Mouse (Mus musculus): ENCODE measurements around the gene D630003M21Rik. TPM values are rescaled to one million over a fixed set of nuclear protein-coding genes. Genes with fewer than 3 reads are reported as not detected.
A peak's percentile ranks its signal among the peaks of the same experiment; 100 is the strongest.

The D630003M21Rik gene
- polyA plus RNA-seq, 1 experiment from 2014 or later: 2.4 TPM

GRCm38 (mm10) chr2:158156487-158156886 is 72.5 kb downstream of the D630003M21Rik start:
- H3K27me3 ChIP-seq: no peaks in the 10 kb centered on the region
- H3K4me3 ChIP-seq: no peak overlapping the region
- no peak overlapping the region for H3K27ac ChIP-seq (replicated peaks)
- H3K4me2 ChIP-seq: no peak overlapping the region
- no peak overlapping the region for H3K9ac ChIP-seq
- no peaks in the 10 kb centered on the region for H3K36me3 ChIP-seq
- WGBS: 90% methylated on average over 9 of the region's 9 CpGs
- peaks cover 8% of the 10 kb centered on the region for H3K4me1 ChIP-seq (replicated peaks)
- no peaks in the 10 kb centered on the region for H3K9me3 ChIP-seq
- no peak for ATAC-seq (ENCODE audit: low FRiP score, low read depth)

- H3K27me3 ChIP-seq: no peaks in the 10 kb centered on the region
- H3K9me3 ChIP-seq: no peaks in the 10 kb centered on the region
- H3K9ac ChIP-seq: no peak overlapping the region
- no peak overlapping the region for H3K4me2 ChIP-seq
- H3K4me3 ChIP-seq: no peak overlapping the region
- ATAC-seq (ENCODE audit: low FRiP score, low read depth): no peak
- WGBS: 55% methylated on average over 2 of the region's 2 CpGs
- H3K36me3 ChIP-seq: no peaks in the 10 kb centered on the region
- peaks cover 8% of the 10 kb centered on the region for H3K4me1 ChIP-seq (replicated peaks)
- H3K27ac ChIP-seq (replicated peaks): no peak overlapping the region
Measured at GRCm38 (mm10) chr2:158155615-158156014, 73.4 kb downstream of the D630003M21Rik start.

- H3K9me3 ChIP-seq: no peaks in the 10 kb centered on the region
- H3K27me3 ChIP-seq: no peaks in the 10 kb centered on the region
- ATAC-seq (ENCODE audit: low FRiP score, low read depth): no peak
- H3K4me1 ChIP-seq (replicated peaks): peaks cover 8% of the 10 kb centered on the region
- WGBS: 89% methylated on average over 7 of the region's 7 CpGs
- H3K4me2 ChIP-seq: no peak overlapping the region
- H3K9ac ChIP-seq: no peak overlapping the region
- no peak overlapping the region for H3K4me3 ChIP-seq
- no peak overlapping the region for H3K27ac ChIP-seq (replicated peaks)
- H3K36me3 ChIP-seq: no peaks in the 10 kb centered on the region
Measured at GRCm38 (mm10) chr2:158155101-158155500, 73.9 kb downstream of the D630003M21Rik start.

- no peaks in the 10 kb centered on the region for H3K36me3 ChIP-seq
- no peak overlapping the region for H3K27ac ChIP-seq (replicated peaks)
- WGBS: 40% methylated on average over 8 of the region's 8 CpGs
- no peak overlapping the region for H3K4me3 ChIP-seq
- ATAC-seq (ENCODE audit: low FRiP score, low read depth): no peak
- H3K9ac ChIP-seq: no peak overlapping the region
- H3K4me2 ChIP-seq: no peak overlapping the region
- H3K9me3 ChIP-seq: no peaks in the 10 kb centered on the region
- peaks cover 8% of the 10 kb centered on the region for H3K4me1 ChIP-seq (replicated peaks)
- no peaks in the 10 kb centered on the region for H3K27me3 ChIP-seq
Measured at GRCm38 (mm10) chr2:158154641-158155040, 74.4 kb downstream of the D630003M21Rik start.

DNA sequence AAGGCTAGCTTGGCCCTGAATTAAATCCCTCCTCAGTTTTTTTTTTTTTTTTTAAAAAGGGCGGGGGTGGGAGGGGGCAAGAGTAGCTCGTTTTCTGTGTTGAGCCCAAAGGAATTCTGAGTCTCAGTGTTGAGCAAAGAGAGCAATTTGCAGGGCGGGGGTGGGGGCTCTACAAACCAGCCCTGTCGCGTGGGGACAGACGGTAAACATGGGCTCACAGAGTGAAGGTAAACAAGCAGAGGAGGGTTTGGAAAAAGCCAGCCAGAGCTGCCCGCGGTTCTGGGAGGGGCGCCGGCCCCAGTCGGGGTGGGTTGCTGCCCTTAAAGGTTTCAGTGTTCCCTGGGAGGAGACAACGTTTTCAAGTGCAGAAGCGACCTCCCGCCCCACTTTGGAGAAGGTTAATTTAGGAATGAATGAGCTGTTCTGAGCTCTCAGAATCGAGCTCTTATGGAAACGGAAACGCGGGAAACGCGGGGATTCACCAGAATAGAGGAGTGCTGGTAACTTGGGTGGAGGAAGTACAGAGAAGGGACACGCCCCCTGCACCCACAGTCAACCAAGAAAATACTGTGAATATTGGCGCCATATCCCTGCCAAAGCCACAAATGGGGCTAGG is 75.2 kb downstream of the D630003M21Rik start:
- Histone ChIP-seq H3K4me3 (peak overlapping the region; percentile 27), H3K4me1 (replicated peaks) (peaks cover 8% of the 10 kb centered on the region), H3K4me2 (peak overlapping the region; percentile 58), H3K9ac (peak overlapping the region; percentile 28; the same call in 1 of the 2 replicates), H3K36me3 (no peaks in the 10 kb centered on the region), H3K9me3 (no peaks in the 10 kb centered on the region), H3K27ac (replicated peaks) (no peak overlapping the region), H3K27me3 (no peaks in the 10 kb centered on the region)
- 1% methylated on average over 22 of the region's 22 CpGs for WGBS
- peak; percentile 30; the same call in 1 of the 2 replicates for ATAC-seq (ENCODE audit: low FRiP score, low read depth)

- WGBS: 37% methylated on average over 6 of the region's 6 CpGs
- Histone ChIP-seq H3K9ac (no peak overlapping the region), H3K4me2 (no peak overlapping the region), H3K36me3 (no peaks in the 10 kb centered on the region), H3K4me1 (replicated peaks) (peaks cover 8% of the 10 kb centered on the region), H3K4me3 (no peak overlapping the region), H3K27ac (replicated peaks) (no peak overlapping the region), H3K9me3 (no peaks in the 10 kb centered on the region), H3K27me3 (no peaks in the 10 kb centered on the region)
- ATAC-seq (ENCODE audit: low FRiP score, low read depth): no peak
Measured at GRCm38 (mm10) chr2:158152685-158153309, 76.2 kb downstream of the D630003M21Rik start.

DNA sequence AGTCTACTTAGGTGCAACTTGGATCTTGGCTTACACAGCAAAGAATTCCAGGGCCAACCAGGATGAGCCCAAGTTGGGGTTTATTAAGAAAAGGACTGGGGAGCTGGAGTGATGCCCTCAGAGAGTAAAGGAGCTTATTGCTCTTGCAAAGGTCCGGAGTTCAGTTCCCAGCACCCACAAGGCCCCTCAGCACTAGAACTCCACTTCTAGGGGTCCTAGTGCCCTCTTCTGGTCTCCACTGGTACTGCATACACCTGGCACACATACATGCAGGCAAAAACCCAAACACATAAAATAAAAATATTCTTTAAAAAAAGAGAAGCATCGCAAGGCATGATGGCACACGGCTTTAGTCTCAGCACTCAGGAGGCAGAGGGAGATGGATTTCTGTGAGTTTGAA is 77.9 kb downstream of the D630003M21Rik start:
- Histone ChIP-seq H3K27ac (replicated peaks) (no peak overlapping the region), H3K9me3 (no peaks in the 10 kb centered on the region), H3K4me1 (replicated peaks) (peaks cover 11% of the 10 kb centered on the region), H3K4me2 (no peak overlapping the region), H3K27me3 (no peaks in the 10 kb centered on the region; the same call in 1 of the 2 replicates), H3K4me3 (no peak overlapping the region), H3K9ac (no peak overlapping the region), H3K36me3 (no peaks in the 10 kb centered on the region)
- no peak for ATAC-seq (ENCODE audit: low FRiP score, low read depth)
- 99% methylated on average over 3 of the region's 3 CpGs for whole genome bisulfite sequencing

DNA sequence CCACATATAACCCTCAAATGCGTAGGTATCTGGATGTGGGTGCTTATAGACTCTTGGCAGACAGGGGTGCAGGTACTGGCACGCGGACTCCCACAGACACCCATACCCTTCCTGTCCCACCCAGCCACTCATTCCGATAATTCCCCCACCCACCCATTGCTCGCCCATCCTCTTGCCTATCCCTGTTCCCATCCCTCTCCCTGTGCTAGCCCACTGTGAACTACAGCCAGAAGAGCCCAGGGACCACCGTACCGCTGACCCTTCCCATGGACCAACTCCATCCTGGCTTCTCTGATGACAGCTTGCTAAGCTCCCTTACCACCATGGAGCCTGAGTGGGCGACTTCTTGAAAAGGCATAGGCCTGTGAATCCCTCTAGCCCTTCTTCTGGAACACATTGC is 82.1 kb downstream of the D630003M21Rik start:
- no peak overlapping the region for H3K9ac ChIP-seq
- peaks cover 3% of the 10 kb centered on the region; the same call in 1 of the 2 replicates for H3K27me3 ChIP-seq
- H3K36me3 ChIP-seq: no peaks in the 10 kb centered on the region
- no peak overlapping the region for H3K4me3 ChIP-seq
- H3K27ac ChIP-seq (replicated peaks): no peak overlapping the region
- no peak overlapping the region for H3K4me2 ChIP-seq
- ATAC-seq (ENCODE audit: low FRiP score, low read depth): no peak
- peaks cover 4% of the 10 kb centered on the region for H3K4me1 ChIP-seq (replicated peaks)
- WGBS: 95% methylated on average over 8 of the region's 8 CpGs
- H3K9me3 ChIP-seq: no peaks in the 10 kb centered on the region

DNA sequence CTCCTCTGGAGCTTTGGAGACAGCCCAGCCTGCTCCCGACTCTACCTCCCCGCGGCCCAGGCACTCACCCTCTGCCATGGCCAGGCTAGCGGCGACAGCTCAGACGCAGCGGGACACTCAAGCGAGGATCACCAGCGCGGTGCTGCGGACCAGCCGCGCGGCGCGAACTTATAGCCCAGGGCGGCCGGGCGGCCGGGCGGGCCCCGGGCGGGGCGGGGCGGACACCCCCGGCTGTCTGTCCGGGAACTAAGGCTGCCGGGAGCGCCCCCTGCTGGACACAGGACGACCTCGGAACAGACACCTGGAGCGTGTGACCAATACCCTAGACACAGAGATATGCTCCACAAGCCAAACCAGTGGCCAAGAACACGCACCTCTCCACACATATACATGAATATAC is 82.8 kb downstream of the D630003M21Rik start, which contains the start of gene Tgm2:
TSS of gene Tgm2 (minus strand) at position 214 of the 400 bp plus-strand sequence.
- H3K27me3 ChIP-seq: peaks cover 3% of the 10 kb centered on the region; the same call in 1 of the 2 replicates
- peak; percentile 53; the same call in 1 of the 2 replicates for ATAC-seq (ENCODE audit: low FRiP score, low read depth)
- no peaks in the 10 kb centered on the region for H3K36me3 ChIP-seq
- H3K9ac ChIP-seq: peak within 1 kb of the TSS; percentile 33; the same call in 1 of the 2 replicates
- peak within 1 kb of the TSS; percentile 34 for H3K4me3 ChIP-seq
- H3K9me3 ChIP-seq: no peaks in the 10 kb centered on the region
- peaks cover 4% of the 10 kb centered on the region for H3K4me1 ChIP-seq (replicated peaks)
- WGBS: under 1% methylated on average over 29 of the region's 33 CpGs
- peak within 1 kb of the TSS; percentile 61 for H3K4me2 ChIP-seq
- no peak within 1 kb of the TSS for H3K27ac ChIP-seq (replicated peaks)

DNA sequence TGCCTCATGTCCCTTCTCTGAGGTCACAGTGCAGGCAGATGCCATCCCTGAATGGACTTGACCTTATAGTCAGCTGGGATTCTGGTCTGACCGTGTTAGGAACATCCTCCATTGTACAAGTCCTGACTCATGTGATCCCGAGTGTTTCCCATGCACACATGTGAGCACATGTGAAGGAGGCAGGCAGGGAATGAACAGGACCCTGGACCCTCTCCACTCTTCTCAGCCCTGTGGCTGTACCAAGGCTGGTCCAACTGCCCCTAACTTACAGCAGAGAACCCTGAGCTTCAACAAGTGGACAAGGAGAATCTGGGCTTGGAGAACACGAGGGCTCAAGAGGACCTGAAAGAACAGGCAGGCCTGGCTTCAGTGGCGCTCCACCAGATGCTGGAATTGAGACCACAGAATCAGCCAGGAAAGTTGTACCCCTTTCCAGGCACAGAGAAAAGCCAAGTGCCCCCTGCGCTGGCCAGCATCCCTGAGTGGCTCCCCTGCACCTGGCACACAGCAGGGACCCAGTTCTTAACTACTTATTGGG is 83.4 kb downstream of the D630003M21Rik start:
- peak overlapping the region; percentile 34 for H3K4me3 ChIP-seq
- H3K9ac ChIP-seq: 0 out of 2 replicates have a peak overlapping the region, but pooled peaks have one; percentile 33
- H3K9me3 ChIP-seq: no peaks in the 10 kb centered on the region
- H3K27me3 ChIP-seq: peaks cover 3% of the 10 kb centered on the region; the same call in 1 of the 2 replicates
- H3K27ac ChIP-seq (replicated peaks): no peak overlapping the region
- H3K4me2 ChIP-seq: peak overlapping the region; percentile 61
- ATAC-seq (ENCODE audit: low FRiP score, low read depth): no peak
- 66% methylated on average over 5 of the region's 5 CpGs for WGBS
- H3K4me1 ChIP-seq (replicated peaks): peaks cover 4% of the 10 kb centered on the region
- no peaks in the 10 kb centered on the region for H3K36me3 ChIP-seq

DNA sequence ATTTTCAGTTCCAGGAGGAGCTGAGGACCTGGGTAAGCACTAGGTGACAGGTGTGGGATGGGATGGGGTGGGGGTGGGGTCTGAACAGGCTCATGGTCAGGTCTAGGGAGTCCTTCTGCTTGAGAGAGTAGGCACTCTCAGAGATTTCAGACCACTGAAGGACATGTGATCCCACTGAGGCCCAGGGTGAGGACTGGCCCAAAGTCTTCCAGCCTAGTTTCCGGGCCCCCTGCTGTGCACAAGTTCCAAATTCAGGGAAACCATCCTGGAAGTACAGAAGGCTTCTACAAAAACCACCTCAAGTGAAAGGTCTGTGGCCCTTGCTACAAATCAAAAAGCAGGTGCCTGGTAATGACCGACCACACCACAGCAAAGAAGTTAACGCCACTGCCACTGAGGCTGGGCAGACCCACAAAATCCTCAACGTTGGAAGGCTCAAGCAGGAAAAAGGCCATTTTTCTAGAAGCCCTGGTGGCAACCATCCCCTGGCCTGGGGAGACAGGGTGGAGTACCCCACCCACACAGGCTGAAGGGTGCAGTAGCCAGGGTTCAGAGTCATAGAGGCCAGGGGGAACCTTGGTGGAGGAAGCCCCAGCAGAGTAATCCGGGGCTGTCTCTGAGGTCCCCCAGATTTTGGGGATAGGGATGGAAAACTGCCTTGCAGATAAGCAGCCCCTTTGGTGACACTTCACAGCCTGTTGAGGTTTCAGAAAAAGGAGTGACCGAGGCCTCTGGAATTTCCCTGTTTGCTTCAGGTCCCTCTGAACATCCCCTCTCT is 84.1 kb downstream of the D630003M21Rik start:
- H3K9me3 ChIP-seq: no peaks in the 10 kb centered on the region
- ATAC-seq (ENCODE audit: low FRiP score, low read depth): no peak
- H3K9ac ChIP-seq: no peak overlapping the region
- no peak overlapping the region for H3K27ac ChIP-seq (replicated peaks)
- WGBS: 86% methylated on average over 6 of the region's 6 CpGs
- H3K4me2 ChIP-seq: no peak overlapping the region
- peaks cover 3% of the 10 kb centered on the region; the same call in 1 of the 2 replicates for H3K27me3 ChIP-seq
- no peak overlapping the region for H3K4me3 ChIP-seq
- H3K4me1 ChIP-seq (replicated peaks): peaks cover 9% of the 10 kb centered on the region
- H3K36me3 ChIP-seq: no peaks in the 10 kb centered on the region

All from hindbrain, embryonic 15.5 days (tissue).